Mouse (Mus musculus) lung, adult 2 months (tissue): ENCODE results near the gene Pigw.
A peak's percentile ranks its signal among the peaks of the same experiment; 100 is the strongest.

Experiments
- CTCF ChIP-seq: fragments of 200-500 bp; IDR thresholded peaks from 2 replicates; pipeline ENCODE4 v1.5.1; 2011; ENCODE audit warnings: mild to moderate bottlenecking, low read length, control low read depth; ENCODE audit not compliant: insufficient read depth
- POLR2A ChIP-seq: fragments of 200-500 bp; IDR thresholded peaks from 2 replicates; pipeline ENCODE4 v1.6.1; 2011; ENCODE audit warnings: low read depth, mild to moderate bottlenecking, control low read depth, low read length, borderline replicate concordance; ENCODE audit errors: extremely low read depth

DNA sequence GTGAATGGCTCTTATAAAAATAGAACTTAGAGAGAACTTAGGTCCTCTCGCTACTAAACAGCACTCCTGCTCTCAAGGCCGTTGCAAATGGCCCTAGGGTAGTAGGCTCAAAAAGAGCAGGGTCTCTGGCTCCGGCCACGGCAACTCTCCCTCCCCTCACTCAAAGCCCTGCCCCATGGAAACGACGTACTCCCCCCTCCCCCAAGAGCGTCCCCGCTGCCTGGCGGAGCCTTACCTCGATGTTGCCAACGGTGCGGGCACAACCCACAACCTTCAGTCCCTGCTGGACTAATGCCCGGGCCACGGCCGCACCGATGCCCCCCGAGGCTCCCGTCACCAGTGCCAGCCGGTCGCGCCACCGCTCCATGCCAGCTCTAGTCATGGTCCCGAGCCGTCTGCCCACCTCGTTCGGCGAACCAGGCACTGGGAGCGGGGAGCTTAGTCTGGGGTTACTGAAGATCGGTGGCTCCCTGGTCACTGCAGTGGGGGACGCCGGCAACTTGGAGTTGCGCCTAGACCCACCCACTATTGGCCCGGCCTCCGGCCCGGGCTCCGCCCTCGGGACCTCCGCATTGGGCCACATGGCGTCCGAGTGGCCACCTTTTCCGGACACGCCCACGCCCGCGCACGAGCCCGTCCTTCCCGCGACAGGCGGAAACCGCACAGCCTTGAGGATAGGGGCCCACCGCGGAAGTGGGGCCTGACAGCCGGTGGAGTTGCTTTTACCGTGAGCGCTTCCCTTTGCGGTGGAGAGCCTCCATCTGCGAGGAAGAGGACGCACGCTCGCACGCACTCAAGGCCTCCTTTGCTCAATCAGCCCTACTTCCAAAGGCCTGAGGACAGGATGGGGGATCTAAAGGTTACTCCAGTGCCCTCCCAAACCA lies 51.3 kb downstream of the Pigw start, which contains the start of gene Dhrs11:
- TF ChIP-seq POLR2A (peak; percentile 39; the same call in 1 of the 2 replicates), CTCF (no peak)
